Mouse (Mus musculus): ENCODE measurements at regions not wholly inside any gene's neighbourhood (a gene's known extent, or its start where the extent isn't known, plus 50 kb on each side); places are given as distances from the start of the nearest gene placed in this dataset.

GRCm38 (mm10) chr16:72068254-72068653 lies 239.9 kb upstream of the Robo1 start:
- H3K4me1 ChIP-seq: no peaks in the 10 kb centered on the region
- no peaks in the 10 kb centered on the region for H3K9me3 ChIP-seq
- no peaks in the 10 kb centered on the region for H3K27me3 ChIP-seq (replicated peaks)
- no peak overlapping the region for H3K4me3 ChIP-seq (replicated peaks)
- TF ChIP-seq FLI1 (IDR thresholded peaks at IDR 0.05; ENCODE audit: low read length): no peak
- no peak for TF ChIP-seq GATA1 (IDR thresholded peaks at IDR 0.05; ENCODE audit: borderline replicate concordance, low read length)
- no peaks in the 10 kb centered on the region for H3K36me3 ChIP-seq (replicated peaks; ENCODE audit: low read length)

- no peaks in the 10 kb centered on the region for H3K4me1 ChIP-seq
- no peak for TF ChIP-seq GATA1 (IDR thresholded peaks at IDR 0.05; ENCODE audit: borderline replicate concordance, low read length)
- no peak for TF ChIP-seq FLI1 (IDR thresholded peaks at IDR 0.05; ENCODE audit: low read length)
- no peaks in the 10 kb centered on the region for H3K27me3 ChIP-seq (replicated peaks)
- no peaks in the 10 kb centered on the region for H3K36me3 ChIP-seq (replicated peaks; ENCODE audit: low read length)
- H3K9me3 ChIP-seq: no peaks in the 10 kb centered on the region
- H3K4me3 ChIP-seq (replicated peaks): peak overlapping the region; percentile 10
These were observed 238.5 kb upstream of the Robo1 start for GRCm38 (mm10) chr16:72069581-72069980.

GRCm38 (mm10) chr16:72071756-72072471 lies 236.2 kb upstream of the Robo1 start:
- Histone ChIP-seq H3K36me3 (replicated peaks; ENCODE audit: low read length) (no peaks in the 10 kb centered on the region), H3K4me3 (replicated peaks) (no peak overlapping the region), H3K9me3 (no peaks in the 10 kb centered on the region), H3K27me3 (replicated peaks) (no peaks in the 10 kb centered on the region), H3K4me1 (no peaks in the 10 kb centered on the region)
- TF ChIP-seq GATA1 (IDR thresholded peaks at IDR 0.05; ENCODE audit: borderline replicate concordance, low read length): no peak
- no peak for TF ChIP-seq FLI1 (IDR thresholded peaks at IDR 0.05; ENCODE audit: low read length)

GRCm38 (mm10) chr16:72085181-72085580 lies 222.9 kb upstream of the Robo1 start:
- no peaks in the 10 kb centered on the region for H3K27me3 ChIP-seq (replicated peaks)
- TF ChIP-seq FLI1 (IDR thresholded peaks at IDR 0.05; ENCODE audit: low read length) (no peak), GATA1 (IDR thresholded peaks at IDR 0.05; ENCODE audit: borderline replicate concordance, low read length) (no peak)
- no peaks in the 10 kb centered on the region for H3K36me3 ChIP-seq (replicated peaks; ENCODE audit: low read length)
- H3K4me3 ChIP-seq (replicated peaks): no peak overlapping the region
- no peaks in the 10 kb centered on the region for H3K9me3 ChIP-seq
- H3K4me1 ChIP-seq: no peaks in the 10 kb centered on the region

GRCm38 (mm10) chr16:72088053-72088452 lies 220.1 kb upstream of the Robo1 start:
- peaks cover 7% of the 10 kb centered on the region; the same call in 1 of the 2 replicates for H3K9me3 ChIP-seq
- H3K4me3 ChIP-seq (replicated peaks): no peak overlapping the region
- no peaks in the 10 kb centered on the region for H3K27me3 ChIP-seq (replicated peaks)
- no peaks in the 10 kb centered on the region for H3K36me3 ChIP-seq (replicated peaks; ENCODE audit: low read length)
- TF ChIP-seq GATA1 (IDR thresholded peaks at IDR 0.05; ENCODE audit: borderline replicate concordance, low read length): no peak
- TF ChIP-seq FLI1 (IDR thresholded peaks at IDR 0.05; ENCODE audit: low read length): no peak
- H3K4me1 ChIP-seq: no peaks in the 10 kb centered on the region

- no peak overlapping the region for H3K4me3 ChIP-seq (replicated peaks)
- no peaks in the 10 kb centered on the region for H3K27me3 ChIP-seq (replicated peaks)
- TF ChIP-seq FLI1 (IDR thresholded peaks at IDR 0.05; ENCODE audit: low read length) (no peak), GATA1 (IDR thresholded peaks at IDR 0.05; ENCODE audit: borderline replicate concordance, low read length) (no peak)
- H3K9me3 ChIP-seq: peaks cover 7% of the 10 kb centered on the region; the same call in 1 of the 2 replicates
- H3K4me1 ChIP-seq: no peaks in the 10 kb centered on the region
- H3K36me3 ChIP-seq (replicated peaks; ENCODE audit: low read length): no peaks in the 10 kb centered on the region
These were observed 219.2 kb upstream of the Robo1 start for GRCm38 (mm10) chr16:72088916-72089315.

All from megakaryocyte, embryonic 14.5 days (primary cell).